Mouse (Mus musculus) cerebellum, postnatal 36 days (tissue): ENCODE results near the gene Actr2.
A peak's percentile ranks its signal among the peaks of the same experiment; 100 is the strongest.
"Not testable (repeated sequence)": the region's sequence is repeated elsewhere in the genome, so short reads cannot be mapped to it uniquely, and the experiment has no call there.

Experiments used
- DNase-seq, 2 experiments: peaks; one replicate each; pipeline ENCODE4 v3.0.0; 2021 to 2022; ENCODE audit warnings: mixed read lengths in 2 of 2

Actr2 gene

DNA sequence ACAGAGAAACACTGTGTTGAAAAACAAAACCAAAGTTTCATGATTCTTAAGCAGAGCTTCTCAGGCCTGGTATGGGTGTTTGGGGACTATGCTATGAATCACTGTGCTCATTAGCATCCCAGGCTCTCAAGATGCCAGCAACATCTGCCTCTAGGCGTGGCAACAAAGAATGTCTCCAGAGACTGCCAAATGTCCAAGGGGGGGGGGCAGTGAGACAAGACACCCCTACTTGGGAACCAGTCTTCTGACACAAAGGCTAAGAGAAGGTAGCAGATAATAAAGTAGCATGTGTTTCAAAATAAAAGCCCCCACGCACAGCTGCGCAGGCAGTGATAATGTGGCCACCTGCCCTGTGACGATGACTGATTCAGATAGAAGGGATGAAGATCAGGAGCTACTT is 69.5 kb downstream of the Actr2 start:
- DNase-seq = no peak

DNA sequence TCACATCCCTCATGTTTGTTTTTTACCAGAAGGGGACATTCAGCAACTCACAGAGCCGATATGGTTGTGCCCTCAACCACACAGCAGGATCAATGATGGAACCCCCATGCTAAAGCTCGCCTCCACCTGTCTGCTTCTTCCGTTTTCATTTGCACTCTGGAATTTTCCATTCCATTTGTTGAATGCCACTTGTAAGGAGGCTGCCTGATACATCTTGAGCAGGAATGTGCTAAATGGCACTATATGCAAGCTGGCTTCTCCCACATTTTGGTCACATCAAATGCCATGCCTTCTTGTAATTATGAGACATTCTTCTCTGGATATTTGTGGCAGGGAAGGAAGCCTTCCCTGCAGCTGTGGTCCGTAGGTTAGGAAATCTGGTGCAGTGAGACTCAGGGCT is 70.6 kb downstream of the Actr2 start:
- DNase-seq = no peak

DNA sequence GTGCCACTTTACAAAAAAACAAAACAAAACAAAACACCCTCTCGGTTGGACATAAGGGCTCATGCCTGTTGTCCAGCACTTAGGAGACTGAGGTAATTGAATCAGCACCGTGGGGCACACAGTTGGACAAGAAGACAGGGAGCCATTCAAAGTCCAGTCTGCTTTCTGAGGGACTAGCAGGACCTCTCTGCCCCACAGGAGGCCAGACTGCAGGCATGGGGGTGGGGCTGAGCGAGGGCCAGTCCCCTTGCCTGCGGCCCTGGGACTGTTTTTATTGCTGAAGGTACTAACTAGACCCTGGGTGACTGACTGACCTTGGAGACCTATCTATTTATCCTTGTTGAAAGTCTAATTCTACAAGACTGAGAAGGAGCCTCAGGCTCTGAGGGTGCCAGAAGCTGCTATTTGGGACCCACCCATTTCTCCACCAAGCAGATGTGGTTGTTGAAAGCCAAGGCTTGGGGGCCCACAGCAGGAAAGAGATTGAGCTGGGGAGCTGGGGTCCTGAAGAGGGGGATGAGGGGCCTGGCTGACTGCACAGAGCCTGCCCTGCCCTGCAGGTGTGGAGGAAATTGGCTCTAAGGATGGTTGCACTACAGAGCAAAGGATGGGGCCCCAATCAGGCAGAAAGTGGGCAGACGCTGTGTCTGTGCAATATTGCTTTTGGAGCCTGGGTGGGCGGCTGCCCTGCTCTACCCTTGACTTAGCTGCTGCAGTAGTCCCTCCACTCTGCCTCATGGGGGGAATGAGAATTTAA is 71.4 kb downstream of the Actr2 start:
- DNase-seq = no peak

DNA sequence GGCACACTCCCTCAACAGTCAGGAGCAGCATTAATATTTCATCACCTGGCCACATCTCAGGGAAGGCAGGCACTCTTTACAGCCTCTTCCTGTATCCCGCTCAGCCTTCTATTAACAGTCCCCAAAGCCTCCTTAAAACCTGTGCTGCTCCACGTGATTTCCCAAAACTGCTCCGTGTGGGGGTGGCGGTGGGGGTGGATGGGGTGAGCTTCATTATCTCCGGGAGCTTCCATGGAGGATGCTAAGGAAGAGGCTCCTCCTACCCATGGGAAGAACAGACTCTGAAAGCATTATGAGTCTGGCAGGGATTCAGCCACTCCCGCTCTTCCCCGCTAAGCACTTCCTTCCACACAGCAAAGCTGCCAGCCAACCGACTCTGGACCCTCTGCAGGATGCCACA is 74.0 kb downstream of the Actr2 start:
- DNase-seq = peak; percentile 54 to 55

DNA sequence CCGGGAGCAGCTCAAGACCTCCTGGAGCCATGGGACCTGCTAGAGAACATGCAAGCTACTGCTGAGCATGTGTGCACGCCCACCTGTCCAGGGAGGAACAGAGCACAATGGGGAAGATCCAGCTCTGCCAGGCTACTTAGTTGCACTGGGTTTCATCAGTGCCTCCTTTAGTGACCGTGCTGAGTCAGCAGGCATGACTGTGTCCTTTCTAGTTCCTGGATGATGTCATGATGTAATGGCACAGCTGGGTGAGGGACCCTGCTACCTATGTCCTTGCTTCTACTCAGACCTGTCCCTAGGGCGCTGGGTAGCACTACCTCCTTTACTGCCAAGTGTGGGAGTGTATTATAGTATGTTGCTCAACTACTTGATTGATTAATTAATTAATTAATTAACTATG is 75.0 kb downstream of the Actr2 start:
- no peak for DNase-seq

DNA sequence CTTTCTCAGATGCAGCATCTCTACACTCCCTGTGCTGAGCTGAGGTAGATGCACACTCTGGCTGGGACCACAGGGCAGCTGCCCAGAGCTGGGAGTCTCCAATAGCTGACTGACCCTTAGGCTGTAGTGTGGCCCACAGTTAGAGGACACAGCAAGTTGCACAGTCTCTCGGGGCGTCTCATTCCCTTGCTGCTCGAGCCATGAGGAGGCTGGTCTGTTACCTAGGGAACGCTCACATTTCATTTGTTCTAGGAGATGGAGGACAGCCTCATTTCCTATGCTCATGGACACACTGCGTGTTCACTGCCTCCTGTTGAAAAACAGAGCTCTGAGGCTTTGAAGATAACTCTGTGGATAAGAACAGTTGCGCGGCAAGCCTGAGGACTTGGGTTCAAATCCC is 76.7 kb downstream of the Actr2 start:
- no peak for DNase-seq

DNA sequence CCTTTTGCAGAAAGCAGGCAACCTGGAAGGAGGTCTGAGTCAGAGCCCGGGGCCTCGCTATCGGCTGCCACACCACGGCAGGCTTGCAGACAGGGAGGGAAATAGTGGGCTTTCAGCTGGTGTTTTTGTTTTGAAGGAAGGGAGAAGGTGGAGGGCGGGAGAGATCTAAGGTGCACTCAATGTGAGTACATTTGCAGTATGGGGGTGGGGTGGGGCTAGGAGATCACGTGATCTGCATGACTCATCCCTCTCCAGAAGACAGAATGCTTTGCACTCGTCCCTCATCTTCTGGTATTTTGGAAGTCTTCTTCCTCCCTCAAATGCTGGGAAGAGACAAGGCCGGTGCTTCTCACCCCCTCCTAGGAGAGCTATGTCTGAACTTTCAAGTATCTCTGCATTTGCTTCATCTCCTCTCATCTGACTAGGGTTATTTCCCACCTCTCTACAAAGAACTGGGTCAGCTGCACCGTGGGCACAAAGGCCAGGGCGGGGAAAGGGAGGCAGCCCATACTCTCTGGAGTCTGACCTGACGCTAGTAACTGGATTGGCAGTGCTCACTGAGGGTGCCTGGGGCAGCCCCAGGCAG is 77.3 kb downstream of the Actr2 start:
- peak; percentile 45 to 48 for DNase-seq

DNA sequence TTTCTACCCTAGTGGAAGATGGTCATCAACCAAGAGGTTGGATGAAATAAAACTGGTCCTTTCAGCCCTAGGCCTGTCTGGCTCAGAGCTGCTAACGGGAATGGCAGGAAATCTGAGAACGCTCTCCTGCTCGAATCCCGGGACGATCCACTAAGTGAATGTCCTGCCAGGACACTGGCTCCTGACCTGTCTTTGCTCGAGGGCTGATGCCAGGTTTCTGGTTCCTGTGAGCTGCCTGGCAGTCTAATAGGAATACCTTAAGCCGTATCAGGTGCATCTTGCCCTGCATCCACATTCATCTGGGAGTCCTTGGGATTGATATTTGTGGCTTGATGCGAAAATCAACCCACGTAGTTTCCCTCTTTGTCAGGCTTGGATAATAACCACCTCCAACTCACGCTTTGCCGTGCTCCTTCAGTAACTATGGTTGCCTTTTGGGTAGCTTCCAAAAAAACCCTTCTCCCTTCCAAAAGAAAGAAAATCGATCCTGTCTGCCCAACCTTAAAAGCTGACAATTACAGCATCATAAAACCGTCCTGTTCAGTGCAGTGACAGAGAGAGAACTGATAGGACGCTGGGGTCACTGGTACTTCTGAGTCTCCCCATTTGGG is 78.3 kb downstream of the Actr2 start:
- DNase-seq = no peak

DNA sequence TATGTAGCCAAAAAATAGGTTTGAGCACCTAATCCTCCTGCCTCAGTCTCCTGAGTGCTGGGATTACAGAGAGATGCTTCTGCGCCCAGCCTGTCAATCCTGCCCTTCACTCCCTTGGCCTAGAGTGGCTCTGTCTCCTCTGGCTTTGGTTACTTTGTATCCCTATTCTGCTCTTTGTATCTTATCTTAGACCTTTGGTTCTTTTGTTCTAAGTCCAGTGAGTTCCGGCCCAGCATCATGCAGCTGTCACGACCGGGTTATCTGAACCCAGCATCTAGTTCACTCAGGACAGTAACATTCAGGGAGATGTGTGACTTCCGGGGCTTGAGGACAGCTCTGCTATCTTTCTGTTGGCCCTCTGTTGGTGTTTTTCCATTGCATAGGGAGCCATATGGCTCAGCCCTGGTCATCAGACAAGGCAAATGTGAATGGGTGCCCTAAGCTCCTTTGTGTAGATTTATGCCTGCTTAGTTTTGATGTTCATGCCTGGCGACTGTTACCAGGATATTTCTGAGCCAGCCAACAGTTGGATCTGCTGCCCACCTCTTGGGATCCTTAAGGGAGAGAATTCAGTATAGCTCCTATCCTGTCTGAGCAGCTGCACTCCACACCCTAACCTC is 79.1 kb downstream of the Actr2 start:
- DNase-seq = no peak

DNA sequence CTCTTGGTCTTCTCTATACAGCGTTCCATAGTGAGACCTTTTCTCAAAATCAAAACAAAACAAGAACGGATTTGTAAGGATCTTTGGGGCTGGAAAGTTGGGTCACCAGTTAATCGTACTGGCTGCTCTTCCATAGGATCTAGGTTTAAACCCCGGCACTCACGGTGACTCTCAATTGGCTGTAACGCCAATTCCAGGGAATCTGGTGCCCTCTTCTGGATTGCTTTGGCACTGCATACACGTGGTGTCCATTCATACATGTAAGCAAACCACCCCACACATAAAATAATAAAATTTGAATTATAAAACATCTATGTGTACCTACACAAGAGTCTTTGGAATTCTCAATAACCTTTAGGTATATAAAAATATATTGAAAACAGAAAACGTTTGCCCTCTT is 81.2 kb downstream of the Actr2 start:
- peak; percentile 44 to 46 for DNase-seq

DNA sequence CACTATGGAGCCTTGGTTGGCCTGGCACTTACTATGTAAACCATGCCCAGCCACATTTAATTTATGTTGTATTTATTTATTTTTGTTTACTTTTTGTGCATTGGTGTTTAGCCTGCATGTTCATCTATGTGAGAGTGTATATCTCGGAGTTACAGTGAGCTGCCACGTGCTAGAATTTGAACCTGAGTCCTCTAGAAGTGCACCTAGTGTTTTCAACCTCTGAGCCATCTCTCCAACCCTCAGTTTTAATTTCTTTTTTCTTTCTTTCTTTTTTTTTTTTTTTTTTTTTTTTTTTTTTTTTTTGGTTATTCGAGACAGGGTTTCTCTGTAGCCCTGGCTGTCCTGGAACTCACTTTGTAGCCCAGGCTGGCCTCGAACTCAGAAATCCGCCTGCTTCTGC is 81.7 kb downstream of the Actr2 start:
- DNase-seq = not testable (repeated sequence)

DNA sequence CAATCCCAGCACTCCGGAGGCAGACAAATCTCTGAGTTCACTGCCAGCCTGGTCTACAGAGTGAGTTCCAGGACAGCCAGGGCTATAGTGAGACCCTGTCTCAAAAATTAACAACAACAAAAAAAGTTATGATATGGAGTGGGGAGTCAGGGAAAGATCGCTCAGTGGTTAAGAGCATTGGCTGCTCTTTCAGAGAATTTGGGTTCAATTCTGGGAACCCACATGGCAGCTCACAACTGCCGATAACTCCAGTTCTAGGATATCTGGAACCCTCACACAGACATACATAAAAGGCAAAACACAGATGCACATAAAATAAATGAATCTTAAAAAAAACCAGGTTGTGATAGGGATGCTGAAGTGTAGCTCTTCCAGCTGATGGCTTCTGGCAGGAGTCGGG is 83.7 kb downstream of the Actr2 start:
- DNase-seq = no peak

DNA sequence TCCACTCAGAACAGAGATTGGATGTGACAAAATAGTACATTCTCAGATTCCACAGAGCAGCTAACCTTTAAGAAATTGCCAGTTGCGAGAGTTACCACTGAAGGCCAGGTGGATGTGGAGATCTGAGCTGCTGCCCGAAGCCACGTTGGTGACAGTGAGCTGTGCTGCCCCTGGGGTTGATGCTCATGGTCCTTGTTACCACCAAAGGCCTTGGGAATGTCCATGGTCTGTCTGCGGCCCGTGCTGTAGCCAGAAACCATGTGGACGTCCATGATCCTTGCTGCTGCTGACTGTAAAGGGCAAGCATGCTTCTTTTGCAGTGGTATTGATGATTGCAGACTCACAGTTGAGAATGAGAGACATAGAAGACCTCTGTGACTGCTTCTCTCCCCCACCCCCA is 84.3 kb downstream of the Actr2 start:
- DNase-seq = no peak

DNA sequence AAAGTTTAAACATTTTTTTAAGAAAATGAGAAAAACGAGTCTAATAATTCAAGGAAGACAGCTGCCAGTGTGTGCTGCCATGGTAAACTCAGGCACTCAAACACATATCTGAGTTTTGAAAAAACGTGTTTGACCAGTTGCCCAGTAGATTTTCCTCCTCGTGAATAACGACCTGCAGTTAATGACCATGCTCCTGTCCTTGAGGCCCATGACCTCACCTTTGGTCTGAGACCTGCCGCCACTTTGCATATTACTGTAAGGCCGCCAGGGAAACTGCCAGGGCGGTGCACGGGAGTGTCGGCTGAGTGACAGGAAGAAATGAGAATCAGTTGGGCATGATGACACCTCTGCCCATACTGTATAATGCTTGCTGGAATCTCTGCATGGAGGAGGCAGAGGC is 85.0 kb downstream of the Actr2 start:
- no peak for DNase-seq

DNA sequence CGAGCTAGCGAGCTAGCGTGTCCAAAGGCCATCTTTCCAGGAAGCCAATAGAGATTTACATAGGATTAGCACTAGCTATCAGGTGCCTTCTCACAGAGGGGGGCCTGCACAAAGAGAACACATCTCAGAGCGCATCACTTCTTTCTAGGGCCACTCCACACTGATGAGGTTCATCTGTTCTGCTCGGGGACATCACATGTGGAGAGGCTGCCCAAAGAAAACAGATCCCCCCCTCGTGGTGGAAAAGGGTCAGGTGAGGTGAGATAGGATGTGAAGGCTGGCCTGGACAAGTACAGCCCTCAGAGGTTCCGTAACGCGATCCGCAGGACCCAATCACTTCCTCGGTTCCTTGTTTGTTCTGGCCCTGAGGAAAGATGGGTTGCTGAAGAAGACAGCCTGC is 86.8 kb downstream of the Actr2 start:
- peak in 1 of 2 experiments; percentile 26 for DNase-seq

DNA sequence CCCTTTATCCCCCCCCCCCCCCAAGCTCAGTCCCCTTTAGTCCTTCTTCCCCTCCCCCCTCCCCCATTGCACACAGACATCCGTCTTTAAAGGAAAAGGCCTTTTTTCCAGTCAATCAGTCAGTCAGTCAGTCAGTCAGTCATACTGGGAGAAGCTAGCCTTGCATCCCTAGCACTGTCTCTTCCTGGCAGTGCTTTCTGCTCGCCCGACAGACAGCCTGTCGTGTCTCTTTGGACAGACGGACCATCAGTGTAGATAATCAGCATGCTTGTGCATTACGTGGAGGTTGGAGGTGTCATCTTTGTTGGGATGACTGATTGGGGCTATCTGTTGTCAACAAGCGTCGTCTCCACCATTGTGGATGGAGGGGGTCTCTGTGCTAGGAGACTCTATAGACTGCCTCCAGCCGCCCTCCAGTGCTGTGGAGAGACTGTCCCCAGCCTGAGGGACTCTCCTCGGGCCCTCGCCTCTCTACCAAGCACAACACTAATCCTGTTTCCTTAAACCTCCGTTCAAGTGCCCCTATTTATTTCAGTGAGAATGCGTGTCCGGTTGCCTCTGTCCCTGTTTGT is 89.7 kb downstream of the Actr2 start:
- DNase-seq = no peak

DNA sequence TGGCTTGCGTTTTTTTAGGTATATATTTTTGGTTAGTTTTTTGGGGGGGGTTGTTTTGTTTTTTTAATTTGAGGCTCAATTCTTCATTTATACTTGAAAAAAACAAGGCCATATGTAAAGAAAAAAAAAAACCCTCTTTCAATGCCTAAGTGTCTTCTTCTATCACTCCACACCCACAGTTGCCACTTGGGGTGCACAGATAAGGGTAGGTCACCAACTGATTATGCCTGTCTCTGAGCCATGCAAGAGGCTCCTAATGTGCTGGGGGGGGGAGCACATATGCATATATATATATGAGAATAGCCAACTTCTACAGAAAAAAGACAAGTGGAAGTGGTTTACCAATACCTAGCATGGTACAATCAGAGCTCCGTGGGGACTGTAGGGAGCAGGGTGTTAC is 90.3 kb downstream of the Actr2 start:
- no peak for DNase-seq

DNA sequence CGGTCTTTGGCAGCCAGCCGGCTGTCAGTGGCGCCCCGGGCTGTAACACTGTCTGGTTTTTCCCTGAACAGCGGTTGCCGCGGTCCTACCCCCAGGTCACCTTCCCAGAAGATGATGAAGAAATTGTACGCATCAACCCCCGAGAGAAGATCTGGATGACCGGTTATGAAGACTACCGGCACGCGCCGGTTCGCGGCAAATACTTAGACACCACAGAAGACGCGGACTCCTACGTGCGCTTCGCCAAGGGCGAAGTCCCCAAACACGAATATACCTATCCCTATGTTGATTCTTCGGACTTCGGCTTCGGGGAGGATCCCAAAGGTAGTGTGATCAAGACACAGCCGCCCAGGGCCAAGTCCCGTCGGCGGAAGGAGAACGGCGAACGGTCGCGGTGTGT is 92.0 kb downstream of the Actr2 start:
- no peak for DNase-seq

DNA sequence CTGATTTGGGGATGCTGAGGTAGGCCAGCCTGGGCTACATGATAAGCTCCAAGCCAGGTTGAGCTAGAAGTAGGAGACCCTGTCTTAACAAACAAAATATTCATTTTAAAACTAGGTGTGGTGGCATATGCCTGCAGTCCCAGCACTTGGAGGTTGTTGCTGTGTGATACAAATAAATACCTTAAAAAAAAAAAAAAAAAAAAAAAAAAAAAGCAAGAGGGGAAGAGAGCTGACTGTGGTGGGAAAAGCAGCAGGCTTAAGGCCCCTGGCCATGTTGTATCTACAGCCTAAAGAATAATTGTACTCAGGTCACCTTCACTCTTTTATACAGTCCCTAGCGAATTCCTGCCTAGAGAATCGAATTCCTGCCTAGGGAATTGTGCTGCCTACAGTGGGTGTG is 93.8 kb downstream of the Actr2 start:
- no peak for DNase-seq

DNA sequence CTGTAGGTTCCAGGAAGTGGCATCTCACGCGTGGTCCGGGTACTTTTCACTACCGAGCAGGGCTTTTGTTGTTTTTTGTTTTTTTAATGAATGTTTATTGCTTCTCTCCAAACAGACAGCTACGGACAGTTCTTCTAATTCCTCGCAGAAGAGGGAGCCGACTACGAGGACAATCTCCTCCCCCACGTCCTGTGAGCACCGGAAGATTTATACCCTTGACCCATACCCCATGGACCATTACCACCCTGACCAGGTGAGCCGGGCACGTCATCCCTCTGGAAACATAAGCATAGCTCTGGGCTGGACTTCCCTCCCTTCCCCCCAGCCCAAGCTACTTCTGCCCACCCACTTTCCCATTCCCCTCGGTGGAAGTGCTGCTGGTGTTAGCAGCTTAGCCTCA is 94.8 kb downstream of the Actr2 start:
- DNase-seq = no peak

DNA sequence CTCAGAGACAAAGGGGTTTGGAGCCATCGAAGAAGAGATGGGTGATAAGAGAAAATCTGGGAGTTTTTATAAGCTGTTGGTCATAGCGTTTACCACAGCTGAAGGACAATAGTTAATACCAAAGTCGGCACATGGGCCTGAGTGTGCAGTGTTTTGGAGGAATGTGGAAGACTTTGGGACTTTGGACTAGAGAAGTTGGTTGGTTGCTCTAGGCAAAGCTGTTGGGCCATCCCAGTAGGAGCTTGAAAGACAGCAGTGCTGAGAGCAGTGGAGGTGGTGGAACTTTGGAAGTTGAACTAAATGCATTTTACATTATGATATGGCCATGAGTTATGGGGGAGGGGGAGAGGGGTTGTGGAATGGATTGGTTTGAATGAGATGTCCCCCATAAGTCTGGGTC is 99.3 kb downstream of the Actr2 start:
- no peak for DNase-seq
